Mouse (Mus musculus) frontal cortex, adult (tissue): ENCODE measurements around the gene Gpr87.

Experiments
- ATAC-seq: cut with Nextera tagmentation; 2 replicates; pipeline ENCODE4 v1.9.2; 2017; ENCODE audit warnings: mild to moderate bottlenecking, moderate library complexity, mixed read lengths; ENCODE audit not compliant: low TSS enrichment

The Gpr87 gene

DNA sequence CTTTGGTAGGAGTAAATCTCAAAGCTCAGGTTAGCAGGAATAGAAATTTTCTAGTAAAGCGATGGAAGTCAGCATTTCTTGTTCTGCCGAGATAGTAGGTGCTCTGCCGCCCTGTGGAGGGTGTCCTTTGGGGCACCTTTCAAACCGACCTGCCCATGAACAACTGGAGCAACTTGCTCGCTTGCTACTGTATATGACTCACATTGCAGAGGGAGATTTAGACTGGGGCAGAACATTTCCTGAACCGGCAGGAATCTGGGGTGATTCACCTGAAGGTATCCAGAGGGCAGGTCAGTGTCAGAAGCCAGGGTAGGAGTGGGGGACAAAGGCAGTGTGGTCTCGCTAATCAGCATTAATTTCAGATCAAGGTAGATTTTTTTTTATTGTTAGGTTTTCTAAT is at the start of gene Gpr87:
Gene Gpr87, minus strand, starts transcription at position 167 of the 400 bp plus-strand sequence.
- no peak for ATAC-seq

DNA sequence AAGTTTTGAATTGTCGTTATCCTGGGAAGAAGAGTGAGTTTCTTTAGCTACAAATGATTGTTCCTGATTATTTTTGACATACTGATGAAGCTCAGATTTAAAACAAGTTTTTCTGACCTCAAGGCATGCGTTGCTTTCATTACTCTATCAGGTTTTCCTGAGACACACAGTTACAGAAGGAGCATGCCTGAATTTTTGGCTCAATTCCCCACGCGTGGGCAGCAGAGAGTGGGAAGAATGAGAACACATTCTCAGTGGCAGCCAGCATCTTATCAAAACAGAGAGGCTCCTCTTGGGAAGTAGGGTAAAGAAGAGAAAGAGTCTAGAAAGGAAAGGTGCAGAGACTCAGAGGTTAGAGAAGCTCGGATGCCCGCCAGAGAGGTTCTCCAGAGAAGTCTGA is 48.5 kb upstream of the Gpr87 start:
- ATAC-seq = peak; percentile 98

DNA sequence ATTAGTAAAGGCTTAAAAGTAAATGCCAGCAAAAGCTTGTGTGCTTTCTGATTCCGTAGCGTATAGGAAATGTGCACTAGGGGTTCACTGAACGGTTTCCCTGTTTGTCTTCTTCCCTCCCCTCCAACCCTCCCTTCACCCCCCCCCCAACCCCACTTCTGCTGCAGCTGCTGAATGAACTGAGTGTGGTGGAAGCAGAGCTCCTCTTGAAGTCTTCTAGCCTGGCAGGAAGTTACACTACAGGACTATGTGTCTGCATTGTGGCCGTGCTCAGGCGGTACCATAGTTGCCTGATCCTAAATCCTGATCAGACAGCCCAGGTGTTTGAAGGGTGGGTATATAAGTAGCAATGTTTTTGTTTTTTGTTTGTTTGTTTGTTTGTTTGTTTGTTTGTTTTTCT is 40.0 kb upstream of the Gpr87 start:
- ATAC-seq = no peak

DNA sequence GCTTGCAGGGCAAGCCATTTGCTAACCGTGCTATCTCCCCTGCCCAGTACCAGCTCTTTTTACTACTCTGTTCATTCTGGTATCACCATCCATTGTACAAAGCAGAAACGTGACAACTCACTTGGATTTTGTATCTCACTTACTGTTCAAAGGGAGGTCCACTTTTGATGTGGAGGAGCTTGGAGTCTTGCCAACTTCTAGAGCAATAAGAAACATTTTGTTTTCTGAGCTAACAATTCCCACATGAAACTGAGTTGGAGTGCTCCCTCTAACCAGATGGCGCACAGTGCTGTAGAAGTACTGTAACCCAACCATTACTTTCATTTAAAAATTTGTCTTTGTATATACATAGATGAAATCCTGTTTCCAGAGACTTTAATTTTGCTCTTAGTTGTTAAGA is 36.0 kb upstream of the Gpr87 start:
- ATAC-seq = peak; percentile 43; the same call in 1 of the 2 replicates

DNA sequence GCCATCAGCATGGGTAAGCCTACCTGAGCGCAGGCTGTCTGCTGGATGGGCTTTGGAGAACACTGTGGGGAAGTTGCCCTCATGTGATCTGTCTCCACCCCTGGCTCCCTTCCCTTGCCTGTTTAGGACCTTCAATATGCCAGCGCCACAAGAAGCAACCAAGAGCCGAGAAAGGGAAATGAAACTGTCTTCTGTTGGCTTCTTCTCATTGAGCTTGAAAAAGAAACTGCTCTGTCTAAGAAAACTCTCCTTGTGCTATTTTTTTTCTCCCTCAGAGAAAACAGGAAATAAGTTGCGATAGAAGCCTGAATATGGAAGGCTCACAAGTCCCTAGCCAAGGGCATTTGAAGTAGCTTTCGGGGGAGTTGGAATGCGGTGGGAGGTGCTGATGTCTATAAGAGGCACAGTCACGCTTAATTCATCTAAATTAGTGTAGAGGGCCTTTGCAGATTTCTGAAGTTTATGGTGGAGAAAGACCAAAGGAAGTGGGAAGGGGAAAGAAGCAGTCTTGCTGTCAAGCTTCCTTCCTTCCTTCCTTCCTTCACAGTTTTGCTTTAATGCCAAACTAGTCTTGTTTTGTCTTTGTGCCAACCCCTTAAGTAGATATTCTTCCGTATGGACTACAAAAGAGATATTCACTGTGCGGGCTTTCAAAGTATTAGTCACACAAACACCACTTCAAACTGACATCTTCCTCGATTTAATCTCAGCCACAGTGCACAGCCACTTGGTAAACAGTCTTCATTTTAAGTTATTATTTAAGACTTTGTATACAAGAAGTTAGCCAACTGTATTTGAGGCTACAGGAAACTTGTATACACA is 34.0 kb upstream of the Gpr87 start:
- peak; percentile 85 for ATAC-seq

DNA sequence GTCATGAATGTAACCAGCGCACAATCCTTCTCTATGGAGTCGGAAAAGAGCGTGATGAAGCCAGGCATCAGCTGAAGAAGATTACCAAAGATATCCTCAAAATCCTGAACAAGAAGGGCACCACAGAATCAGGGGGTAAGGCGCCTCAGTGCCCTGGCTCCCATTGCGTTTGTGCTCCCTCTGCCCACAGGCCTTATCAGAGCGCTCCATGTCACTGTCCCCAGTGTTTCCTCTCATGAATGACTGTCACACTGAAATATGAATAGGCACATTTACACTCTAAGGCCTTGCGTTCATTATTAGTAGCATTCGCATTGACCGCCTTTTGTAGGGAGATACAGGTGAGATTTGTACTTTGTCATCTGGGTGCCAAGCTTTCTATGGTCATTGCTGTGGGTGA is 32.8 kb upstream of the Gpr87 start:
- no peak for ATAC-seq

DNA sequence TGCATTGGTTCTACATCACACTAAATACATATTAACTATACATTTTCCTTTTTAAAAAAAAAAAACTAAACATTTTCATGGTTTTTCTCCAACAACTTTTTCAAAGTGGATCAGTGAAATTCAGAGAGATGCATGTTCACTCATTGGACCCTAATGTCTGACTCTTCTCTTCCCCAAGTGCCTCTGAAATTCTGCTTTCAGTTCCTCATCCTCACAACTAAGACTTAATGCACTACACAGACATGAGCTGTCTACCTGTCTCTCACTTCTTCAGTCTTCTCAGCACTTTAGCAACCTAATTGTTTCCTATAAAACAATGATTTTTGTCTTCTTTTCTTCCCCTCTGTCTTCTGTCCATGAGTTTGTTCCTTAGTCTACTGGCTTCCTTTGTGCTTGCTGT is 30.5 kb upstream of the Gpr87 start:
- no peak for ATAC-seq

DNA sequence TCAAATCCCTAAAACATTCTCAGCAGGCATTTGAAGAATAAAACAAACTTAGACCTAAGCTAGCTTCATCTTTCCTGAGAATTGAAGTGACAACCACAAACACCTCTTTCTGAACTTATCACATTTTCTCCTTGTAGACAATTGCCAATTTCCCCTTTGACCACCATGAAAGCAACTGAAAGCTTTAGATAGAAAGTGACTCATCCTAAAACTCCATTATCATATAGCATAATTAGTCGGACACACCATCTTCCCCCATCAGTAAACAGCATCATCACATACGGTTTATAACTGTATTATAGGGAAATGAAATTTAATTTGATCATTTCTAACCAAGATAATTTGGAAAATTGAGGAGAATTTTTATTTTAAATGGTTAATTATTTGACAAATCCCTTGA is 27.4 kb upstream of the Gpr87 start:
- no peak for ATAC-seq

DNA sequence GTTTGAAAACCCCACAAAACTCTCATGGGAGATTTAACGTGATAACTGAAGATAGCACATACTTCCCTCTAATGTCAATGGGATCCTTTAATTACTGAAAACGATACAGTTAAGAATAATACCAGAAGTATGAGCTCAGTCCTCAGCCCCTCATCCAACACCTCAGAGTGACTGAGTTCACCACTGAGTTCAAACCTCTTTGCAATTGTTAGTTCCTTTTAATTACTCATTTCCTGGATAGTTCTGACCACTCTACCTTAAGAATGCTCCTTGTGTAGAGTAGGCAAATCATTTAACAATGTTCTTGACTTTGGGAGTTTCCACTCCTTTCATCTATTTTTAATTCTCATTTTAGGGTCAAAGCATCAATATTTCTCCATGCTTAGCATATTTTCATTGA is 24.4 kb upstream of the Gpr87 start:
- ATAC-seq = no peak

DNA sequence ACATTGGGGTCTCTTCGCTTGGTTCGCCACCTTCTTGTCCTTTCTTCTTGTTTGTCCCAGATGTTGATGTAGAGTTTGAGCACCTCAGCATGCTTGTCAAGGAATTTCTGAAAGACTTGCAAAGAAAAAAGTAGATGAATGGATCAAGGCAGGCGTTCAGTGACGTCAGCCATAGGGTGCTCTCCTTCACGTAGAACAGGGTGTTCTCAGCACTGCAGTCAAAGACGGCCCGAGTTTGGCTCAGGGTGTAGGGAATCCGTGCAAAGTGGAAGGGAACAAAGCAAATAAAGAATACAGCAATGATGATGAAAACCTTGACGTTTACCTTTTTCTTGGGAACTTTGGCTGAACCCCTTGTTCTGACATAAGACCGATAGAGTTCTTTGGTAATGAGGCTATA is 22.3 kb upstream of the Gpr87 start:
- ATAC-seq = no peak

DNA sequence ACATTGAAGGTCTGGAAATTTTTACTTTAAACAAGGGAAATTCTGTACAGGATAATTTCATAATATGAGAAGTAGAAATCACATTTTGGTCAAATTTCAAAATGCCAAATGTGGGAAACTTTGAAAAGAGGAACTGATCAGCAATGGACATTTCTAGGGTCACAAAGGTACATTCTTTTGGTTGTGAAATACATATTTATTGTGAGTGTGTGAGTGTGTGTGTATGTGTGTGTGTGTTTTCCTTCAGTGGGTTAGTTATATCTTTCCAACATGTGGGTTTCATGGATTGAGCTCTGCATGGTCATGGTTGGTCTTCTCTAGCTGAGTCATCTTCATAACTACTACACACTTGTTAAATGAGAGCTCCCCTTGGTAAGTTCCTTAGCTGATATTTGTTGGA is 17.5 kb upstream of the Gpr87 start:
- no peak for ATAC-seq

DNA sequence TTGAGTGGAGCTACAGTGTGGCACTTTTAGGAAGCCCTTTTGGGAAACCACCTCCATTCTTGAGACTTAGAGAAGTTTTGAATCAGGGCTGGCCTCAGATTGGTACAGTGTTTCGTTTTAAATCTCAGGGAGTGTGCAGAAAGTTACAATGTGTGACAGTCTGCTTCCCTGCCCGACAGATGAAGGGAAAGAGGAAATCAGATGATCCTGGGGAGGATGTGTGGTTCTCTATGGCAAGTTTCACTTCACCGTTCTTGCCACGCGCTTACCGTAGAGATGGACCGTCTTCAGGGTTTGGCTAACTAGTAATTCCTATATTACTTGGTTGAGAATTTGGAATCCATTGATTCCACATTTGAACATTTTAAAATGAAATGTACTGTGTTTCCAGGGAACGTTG is 16.9 kb upstream of the Gpr87 start:
- peak; percentile 26; the same call in 1 of the 2 replicates for ATAC-seq

DNA sequence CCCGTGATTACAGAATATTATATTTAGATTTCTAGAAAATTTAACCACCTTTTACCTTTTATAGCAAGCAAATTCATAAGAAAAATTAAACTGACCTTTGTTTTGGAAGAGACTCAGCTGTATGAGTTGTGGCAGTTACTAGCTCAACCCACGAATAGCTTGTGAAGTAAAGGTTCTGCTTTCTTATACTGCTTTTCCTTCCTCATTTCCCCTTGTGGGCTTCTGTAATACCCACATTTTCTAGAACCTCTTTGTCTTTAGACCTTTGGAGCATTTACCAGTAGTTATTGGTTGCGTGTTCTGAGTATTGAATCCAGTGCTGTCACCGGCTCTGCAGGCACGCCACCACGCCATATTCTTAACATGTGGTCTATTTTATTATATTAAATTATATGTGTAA is 15.8 kb upstream of the Gpr87 start, which contains the start of gene P2ry13:
Gene P2ry13, minus strand, starts transcription at position 156 of the 400 bp plus-strand sequence.
- ATAC-seq = no peak

DNA sequence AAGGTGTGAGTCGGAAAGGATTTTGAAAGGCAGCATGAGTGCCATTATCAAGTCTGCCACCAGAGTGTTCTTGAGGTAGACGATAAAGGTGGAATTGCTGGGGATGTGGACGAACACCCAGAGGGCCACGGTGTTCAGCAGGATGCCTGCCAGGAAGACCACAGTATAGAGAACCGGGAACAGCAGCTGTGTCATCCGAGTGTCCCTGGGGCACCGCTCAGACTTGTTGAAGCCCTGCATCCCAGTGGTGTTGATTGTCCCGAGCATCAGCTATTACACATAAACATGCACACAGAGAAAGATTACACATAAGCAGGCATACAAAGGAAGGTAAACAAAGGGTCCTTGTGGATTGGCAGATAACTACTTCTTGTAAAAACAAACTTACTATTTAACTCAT is 15.2 kb upstream of the Gpr87 start:
- ATAC-seq = no peak

DNA sequence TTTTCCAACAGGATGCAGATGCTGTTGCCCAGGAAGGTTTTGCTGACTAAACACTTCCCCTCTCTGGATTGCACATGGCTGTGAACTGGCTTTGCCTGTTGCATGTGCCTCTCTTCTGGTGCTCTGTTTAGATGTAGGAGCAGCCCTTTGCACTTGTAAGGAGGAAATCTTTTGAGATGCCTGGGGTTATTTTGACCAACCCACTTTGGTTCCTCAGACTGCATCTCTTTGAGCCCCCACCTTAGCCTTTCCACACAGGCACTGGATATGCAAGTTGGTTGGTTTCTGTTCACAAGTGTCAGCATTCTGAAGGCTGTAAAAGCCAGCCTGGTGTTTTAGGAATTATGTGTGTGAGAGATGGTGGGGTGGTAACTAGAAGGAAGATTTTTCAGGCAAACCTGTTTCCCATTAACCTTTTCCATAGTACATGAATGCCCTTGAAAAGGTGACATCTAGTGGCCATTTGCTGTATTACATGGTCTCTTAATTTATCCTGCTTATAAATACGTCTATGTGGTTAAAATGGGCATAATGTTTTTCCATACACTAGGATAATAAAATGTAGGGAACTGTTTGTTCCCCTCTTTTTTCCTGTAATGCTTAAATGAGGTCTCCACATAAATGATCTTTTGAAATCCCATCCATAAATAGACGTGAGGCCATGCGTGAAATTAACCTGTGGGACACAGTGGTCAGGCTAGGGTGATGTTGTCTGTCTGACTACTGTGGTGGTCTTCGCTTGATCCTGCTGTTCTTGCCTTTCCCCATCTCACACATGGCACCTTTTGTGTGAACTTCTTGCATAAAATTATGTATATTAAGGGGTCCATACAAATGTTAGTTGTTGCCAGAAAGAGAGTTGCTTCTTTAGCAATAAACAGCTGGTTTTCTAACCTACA is 14.0 kb upstream of the Gpr87 start:
- ATAC-seq = peak; percentile 68

DNA sequence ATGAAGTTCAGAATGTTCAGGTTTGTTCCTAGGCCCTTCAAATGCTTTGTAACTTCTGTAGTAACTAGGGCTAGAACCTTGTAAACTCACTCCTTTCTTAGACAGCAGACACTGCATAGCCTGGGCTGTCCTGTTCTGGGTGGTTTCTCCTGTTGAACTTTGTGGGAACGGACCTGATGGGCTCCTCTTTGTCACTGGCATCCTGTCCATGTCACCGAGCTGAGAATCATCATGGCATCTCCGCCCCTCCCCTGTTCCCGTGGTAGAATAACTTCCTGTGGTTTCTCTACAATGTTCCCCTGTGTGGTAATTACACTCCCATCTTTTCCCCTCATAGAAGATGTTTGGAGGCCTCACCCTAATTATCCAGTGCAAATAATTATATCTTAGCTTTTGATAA is 11.0 kb upstream of the Gpr87 start:
- no peak for ATAC-seq

DNA sequence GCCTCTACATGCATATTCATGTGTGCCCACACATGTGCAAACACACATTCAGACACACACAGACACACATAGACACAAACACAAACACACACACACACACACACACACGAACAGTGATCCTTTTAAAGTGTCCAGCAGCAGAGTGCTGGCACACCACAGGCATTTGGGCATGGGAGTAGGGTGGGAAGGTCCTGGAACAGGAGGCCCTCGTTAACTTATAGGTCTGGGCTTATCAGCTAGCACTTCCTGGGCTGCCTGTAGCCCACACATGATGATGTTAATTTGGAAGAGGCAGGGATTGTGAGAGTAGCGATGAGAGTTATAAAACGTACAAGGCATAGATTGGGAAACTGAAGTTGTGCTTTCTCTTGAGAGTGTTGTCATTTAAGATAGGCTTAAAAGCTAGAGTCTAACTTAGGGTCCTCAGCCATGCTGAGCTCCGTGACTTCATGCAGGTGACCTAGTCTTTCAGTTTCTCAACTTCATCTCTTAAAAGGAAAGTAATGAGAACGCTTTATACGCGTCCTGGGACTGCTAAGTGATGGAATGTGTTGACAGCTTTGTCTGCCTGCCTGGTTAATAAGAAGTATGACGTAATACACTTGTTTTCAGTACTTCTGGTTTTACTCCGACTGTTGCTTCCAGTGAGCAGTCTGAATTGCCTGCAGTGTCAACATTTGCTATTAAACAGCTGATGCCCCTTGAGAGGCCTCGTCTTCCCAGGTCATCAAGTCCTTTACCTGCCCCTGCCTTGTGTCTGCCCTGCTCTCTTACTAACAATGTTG is 10.0 kb upstream of the Gpr87 start:
- ATAC-seq = 0 out of 2 replicates have a peak, but pooled peaks have one; percentile 14

DNA sequence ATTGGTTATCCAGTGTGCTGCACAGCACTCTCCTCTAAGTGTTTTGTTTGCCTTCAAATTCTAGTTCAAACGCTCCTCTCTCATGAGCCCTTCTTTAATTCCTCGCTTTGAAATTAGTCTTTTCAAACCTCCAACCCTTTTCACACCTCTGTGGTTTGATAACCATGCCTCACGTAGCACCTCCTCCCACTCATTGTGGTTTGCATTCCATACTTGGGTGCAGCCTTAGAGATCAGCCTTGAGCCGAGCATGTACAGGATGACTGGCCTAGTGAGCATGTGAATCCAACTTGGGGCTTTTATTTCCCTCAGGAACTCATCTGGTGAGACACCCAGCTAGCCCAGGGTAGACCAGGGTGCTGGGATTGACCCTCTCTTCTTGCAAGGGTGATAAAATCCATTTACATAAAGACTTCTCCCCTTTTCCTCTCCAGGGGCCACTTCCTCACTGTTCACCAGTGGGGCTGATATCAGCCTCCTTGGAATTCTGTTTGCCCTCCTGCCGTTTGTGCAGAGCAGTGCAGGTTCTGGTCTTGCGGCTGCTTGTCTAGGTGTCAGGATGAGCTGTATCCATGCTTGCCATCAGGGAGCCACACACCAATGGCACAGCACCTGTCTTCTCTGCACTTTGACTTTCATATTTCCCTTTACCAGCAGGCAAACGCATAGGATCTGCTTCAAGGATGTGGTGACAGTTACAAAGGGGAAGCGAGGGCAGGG is 9.1 kb upstream of the Gpr87 start:
- ATAC-seq = peak; percentile 76

DNA sequence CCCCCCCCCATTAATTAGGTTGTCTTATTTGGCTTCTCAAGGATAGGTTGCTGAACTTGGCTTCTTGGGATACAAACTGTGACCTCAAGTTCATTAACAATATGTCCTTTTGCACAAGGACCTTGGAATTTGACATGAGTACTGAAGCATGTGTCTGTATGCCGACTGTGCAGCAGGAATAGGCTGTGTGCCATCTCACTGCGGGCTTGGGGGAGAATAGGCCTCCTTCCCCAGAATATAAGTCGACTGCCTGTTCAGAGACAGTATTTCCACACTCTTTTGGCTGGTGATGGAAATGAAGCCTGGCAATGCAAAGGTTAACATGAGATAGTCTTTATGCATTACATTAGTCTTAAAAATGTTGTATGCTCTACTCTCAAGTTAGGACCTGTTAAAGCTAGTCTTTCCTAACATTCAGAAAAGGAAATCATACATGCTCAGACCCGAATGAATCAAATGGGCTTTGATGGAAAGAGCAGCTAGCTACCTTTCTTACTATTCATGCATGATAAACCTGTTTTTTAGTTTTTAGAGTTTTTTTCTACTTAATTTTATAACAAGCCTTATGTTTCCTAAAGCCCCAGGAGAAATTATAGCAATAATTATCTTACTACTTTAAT is 2.5 kb upstream of the Gpr87 start:
- no peak for ATAC-seq

DNA sequence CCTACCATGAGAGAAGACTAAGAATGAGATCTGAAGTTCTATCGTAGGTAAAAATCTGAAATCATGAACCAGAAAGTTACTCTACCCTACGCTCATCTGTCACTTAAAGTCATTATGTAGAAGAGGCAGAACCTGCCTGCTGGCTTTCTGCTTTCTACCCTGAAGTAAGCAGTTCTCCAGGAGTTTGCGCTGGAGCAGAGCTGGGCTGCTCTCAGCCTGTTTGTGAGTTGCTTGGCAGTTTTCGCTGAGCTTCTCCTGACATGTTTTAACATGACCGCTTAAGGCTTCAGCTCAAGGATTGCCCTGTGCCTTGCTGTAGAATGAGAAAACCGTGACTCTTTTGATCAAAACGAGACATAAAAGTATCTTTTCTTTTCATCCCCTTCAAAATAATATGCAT is 805 bp downstream of the Gpr87 start:
- ATAC-seq = no peak

DNA sequence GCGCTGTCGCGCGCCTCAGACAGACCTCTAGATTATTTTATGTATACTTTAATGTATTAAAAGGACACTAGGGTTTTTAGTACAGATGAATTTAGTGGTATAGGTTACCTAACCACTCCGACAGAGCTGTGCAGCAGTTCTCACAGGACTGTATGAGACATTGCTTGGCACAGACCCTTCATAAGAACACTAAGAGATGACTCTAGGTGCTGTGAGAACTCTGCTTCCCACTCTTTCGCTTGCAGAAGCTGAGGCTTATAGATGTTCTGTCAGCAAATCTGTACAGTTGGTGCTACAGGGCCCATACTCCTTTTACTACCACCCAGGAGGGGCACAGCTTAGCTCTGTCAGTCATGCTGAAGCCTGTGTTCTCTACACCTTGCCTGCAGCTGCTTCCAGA is 3.2 kb downstream of the Gpr87 start:
- ATAC-seq = peak; percentile 91
